Mouse (Mus musculus) embryo, embryonic 11 days (tissue): Measurements from ENCODE around the gene Exosc10.

Experiments
- DNase-seq: peaks from one replicate; pipeline ENCODE4 v3.0.0-alpha.2; 2015

Exosc10 gene

DNA sequence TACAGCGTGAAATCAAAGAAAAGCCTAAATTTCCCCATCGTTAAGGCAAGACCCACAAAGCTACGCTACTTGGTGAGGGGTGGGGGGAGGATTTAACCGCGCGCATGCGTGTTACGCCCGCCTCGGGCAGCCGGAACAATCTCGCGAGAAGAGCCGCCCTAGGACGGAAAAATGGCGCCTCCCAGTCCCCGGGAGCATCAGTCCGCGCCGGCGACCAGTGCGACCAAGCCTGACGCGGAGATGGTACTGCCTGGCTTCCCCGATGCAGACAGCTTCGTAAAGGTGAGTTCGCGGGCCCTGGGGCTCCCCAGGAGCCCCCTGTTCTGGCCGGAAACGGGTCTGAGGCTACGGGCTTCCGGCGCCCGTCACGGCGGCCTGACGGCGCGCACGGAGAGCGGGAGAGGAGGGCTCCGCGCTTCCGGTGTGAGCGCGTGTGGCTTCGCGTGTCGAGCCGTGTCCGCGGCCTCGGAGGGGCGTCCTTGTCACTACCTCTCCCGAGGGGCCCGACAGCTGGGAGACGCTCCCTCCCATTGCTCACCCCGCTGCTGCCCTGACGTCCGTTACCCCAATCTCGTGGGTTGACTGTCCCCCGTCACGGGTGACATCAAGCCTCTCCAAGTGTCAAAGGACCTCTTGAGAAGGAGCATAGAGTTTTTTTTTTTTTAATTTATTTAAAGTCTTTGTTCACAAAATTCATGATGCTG, at the start of gene Exosc10:
Exosc10 (plus strand) TSS at position 133 of the 704 bp plus-strand sequence.
- DNase-seq: peak; percentile 95

DNA sequence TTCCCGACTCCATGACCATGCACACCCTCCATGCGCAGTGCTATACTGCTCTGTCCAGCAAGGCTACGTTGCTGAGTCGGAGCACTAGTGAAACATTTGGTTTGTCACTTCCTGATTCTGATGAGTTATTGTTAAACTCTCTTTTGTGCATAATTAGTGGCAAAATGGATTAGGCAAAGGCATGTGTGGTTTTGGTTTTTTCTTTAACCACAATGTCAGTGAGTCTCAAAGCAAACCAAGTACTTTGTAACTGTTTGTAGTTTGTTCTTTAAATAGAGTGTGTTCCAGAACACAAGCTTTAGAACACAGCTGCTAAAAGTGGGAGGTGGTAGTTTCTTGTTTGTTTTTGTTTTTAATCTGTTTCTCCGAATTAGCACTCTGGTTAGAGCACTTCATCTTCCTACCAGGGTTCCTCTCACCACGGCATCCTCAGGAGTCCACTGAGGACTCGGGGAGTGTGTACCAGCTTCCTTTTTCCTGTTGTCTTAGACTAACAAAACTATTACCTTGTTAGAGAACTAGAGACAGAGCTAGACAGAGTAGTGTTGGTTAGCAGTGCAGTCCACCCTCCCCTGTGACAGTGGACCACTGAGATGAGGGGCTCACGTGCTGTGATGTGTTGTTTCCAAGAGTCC, 48.7 kb upstream of the Exosc10 start:
- no peak for DNase-seq

DNA sequence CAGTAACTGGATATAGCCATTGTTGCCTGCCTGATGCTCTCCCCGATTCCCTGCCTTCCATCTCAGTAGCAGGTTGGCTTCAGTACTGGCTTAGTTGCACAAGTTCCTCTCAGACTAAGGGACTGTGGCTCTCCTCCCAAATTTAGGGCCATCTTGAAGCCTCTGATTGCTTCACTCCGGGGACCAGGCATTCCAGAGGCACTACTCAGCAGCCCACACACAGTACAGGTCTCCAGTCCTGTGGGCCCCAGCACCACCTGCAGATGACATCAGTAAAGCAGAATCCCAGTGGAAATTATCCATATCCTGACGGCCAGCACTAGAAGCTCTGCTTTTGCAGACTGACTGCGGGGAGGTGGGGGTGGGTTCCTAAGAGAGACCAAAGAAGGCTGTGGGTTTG, 47.5 kb upstream of the Exosc10 start:
- DNase-seq: no peak

DNA sequence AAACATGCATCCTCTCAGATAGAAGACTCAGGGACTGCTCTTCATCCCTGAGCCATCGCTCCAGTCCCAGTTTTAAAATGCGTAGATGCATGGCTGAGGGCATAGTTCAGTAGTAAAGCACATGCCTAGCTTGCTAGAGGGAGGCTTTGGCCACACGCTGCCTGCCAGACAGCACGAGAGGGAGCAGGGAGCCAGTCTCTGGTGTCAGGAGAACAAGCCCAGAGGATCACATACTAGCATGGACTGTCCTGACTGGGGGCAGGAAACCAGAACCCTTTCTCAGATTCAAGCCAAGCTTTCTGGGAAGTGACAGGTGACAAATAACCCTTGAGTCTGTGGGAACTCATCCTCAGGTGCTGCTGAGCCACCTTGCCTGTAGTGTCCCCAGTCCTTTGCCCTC, 46.9 kb upstream of the Exosc10 start:
- no peak for DNase-seq

DNA sequence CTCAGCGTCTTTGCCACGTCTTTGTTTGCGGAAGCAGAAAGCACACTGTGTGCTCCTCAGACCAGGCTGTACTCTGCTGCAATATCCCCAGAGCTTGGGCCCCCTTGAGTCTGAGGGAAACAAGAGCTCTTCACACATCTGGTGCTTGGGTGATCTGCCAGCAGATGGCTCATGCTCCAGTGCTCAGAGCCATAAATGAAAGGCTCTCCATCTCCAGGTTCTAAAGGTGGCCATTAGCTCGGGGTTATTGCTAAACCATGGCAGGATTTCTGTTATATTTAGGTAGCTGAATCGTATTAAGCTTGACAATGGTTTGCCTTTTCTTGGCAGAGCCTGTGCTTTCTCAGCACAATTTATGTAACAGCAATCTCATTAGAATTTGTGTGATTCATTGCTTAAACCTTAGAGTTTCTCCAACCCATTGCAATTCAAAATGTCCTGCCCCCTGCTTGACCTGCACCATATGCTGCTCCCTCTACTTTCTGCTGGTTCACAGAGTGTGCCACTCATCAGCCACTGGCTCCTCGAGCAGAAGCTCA, 45.1 kb upstream of the Exosc10 start:
- no peak for DNase-seq

DNA sequence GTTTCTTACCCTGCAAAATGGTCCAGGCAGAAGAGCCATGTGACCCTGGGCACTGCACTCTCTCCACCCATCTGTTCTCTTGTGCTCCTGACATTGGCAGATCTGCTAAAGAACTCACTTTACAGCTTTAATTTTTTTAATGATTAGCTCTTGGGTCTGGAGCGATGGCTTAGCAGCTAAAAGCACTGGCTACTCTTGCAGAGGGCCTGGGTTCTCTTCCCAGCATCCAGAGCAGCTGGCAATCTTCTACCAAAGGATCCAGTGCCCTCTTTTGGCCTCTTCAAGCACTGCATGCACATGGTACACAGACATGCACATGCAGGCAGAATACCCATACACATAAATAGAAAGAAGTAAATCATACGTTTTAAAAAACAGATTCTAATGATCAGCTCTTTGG, 42.9 kb upstream of the Exosc10 start:
- no peak for DNase-seq

DNA sequence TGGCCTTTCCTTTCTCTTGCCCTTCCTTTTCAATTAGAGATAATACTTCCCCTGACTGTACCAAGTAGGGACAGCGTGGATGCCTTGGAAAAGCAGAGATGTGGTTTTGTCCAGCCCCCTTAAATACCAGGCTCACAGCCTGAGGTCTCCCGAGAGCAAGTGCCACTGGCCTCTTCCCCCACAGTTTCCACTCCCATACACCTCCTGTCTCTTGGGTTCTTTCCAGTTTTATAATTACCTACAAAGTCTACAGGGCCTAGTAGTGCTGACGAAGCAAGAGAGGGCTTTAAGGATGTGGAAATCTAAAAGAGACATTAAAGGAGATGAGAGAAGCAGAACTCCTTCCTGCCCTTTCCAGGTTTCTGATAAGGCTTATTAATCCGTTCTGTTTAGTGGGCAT, 40.4 kb upstream of the Exosc10 start:
- no peak for DNase-seq

DNA sequence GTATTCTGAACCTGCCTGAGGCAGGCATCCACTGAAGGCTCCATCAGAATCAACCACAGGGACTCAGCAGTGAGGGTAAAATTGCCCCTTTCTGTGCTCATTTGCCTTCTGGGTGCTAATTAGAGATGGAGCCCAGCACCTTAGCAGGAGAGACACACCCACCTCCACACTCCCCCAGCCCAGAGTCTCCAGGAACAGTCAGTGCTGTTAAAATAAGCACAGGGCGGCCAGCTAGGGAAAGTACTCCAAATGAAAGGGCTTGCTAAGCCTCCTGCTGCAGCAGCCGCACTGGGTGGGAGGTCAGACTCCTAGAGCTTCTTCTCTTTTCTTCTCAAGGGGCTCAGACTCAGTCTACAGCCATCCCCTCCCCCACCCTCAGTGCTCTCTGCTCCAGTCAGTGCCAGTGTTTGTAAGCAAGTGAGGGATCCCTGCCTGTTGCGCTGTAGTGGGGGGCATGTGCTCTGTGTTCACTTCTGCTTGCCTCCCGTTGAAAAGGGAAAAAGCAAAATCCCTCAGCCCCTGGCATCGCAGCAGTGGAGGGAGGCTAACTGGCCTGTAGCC, 39.9 kb upstream of the Exosc10 start:
- peak; percentile 38 for DNase-seq

DNA sequence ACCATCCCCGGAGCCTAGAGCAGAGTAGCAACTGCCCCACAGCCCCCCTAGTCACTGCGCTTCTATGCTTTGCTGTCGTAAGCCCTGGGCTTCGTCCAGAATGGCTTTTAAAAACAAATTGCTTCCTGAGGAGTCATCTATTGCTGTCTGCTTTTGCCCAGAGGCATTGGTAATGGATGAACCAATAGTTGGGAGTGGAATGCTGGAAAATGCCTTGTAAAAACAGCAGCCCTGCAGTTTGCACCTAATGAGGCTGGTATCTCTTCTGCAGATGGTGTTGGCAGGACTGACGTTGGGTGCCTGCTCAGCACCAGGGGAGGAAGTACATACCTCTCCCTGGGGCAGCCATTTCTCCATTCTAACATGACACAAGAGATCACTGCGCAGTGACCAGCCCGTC, 34.7 kb upstream of the Exosc10 start:
- DNase-seq: no peak

DNA sequence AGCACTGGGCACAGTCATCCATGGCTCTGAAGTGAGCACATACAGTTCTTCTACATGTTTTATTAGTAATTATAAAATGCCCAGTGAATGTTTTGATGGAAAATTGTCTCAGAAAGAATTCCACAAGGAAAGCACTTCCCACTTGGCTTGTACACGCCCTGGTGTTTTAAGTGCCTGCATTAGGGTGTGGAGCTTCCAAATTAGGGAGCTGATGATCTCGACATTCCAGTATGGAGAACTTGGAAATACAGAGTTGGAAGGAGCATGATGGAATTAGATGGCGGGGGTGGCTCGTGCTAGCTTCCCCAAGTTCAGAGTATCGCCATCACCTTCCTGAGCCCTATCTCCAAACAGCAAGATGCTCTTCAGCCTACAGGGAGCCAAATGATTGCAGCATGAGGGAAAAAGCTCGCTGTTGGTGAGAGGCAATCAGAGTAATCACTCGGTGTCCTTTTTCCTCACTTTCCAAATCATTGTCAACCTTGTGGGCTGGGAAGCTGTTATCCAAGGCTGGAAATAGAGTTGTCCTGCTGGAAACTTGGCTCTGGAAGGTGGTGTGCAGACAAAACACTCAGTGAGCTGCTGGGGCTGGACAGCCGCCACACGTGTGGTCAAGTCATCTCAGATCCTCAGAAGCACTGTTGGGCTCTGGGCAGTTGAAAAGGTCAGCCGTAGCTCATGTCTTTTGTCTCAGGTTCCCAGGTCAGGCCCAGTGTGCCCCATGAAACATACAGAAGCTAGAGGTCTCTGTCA, 30.9 kb upstream of the Exosc10 start:
- no peak for DNase-seq

DNA sequence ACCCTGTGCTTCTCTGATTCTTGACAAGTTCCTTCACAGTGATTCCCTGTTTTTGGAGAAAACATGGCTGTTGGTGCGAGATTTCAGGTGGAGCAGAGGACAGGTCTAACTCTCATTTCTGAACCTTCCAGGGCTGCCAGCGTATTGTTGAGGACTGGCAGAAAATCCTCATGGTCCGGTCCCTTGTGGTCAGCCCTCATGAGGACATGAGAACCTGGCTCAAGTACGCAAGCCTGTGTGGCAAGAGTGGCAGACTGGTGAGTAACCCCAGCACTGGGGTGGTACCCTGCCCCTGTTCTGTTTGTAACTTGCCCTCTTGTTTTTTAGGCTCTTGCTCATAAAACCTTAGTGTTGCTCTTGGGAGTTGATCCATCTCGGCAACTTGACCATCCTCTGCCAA, 27.9 kb upstream of the Exosc10 start:
- no peak for DNase-seq

DNA sequence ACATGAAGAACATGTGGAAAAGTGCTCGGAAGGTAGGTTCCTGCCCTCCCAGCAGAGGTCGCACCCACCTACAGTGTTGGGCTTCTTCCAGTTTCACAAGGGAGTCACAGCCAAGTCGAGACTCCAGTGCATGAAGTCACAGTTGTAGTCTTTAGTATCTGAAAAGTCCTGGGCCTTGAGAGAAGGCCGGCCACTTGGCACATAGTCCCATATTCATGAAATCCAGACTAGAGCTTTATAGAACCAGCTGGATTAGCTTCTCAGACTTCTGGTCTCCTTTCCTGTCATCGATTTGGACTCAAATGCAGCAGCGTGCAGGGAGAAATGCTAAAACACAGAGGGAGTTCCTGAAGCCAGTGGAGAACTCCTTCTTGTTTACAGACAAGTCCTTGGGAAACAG, 27.5 kb upstream of the Exosc10 start:
- DNase-seq: no peak

DNA sequence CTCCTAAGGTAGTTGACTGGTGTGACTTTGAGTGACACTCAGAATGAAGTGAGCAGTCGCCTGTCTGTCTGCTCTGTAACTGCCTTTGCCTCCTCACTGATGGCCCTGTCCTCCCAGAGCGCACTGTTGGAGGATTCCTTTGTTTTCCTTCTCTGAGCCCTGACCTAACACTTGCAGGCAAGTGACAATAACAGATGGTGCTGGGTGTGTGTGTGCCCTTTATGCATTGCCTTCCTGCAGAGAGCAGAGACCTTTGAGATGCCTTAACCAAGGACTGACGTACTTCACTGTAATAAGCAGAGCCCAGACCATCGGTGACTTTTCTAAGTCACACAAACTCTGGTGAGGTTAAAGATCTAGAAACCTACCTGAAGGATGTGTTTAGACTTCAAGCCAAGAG, 26.9 kb upstream of the Exosc10 start:
- DNase-seq: no peak

DNA sequence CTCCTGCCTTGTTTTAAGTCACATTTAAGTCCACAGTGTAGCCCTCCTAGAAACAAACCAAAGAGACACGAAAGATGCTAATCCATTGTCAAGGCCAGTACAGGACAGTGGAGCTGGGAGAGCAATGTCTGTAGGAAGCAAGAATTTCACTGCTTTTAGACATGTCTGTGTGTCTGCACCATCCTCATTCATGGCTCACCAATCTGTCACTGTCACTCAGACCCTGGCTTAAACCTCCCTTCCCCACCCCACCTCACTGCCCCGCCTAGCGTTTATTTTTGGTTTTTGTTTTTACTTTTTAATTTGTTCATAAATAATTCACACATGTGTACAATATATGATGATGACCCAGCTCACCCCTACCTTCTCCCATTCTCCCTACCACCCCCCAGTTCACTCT, 25.7 kb upstream of the Exosc10 start:
- DNase-seq: no peak

DNA sequence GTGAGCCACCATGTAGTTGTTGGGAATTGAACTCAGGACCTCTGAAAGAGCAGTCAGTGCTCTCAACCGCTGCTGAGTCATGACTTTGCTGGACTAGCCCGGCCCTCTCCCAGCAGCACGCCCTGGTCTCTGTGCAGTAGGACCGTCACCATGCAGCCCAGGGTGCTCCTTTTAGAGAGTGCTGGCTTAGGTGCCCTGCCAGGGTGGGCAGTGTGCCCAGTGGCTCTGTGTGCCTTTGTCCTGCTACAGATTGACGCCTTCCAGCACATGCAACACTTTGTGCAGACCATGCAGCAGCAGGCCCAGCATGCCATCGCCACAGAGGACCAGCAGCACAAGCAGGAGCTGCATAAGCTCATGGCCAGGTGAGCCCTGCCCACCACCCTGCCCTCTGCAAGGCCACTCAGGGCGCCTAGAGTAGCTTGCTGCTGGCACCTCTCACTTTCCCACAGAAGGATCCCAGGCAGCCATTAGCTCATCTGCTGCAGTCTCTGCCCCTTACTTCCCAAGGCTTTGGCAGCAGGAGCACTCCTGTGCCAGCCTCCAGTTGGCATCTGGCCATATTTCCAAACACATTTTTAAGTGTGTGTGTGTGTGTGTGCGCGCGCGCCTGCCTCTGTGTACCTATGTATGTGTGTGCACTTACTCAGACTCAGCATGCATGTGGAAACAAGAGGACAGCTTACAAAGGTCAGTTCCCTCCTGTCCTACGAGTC, 24.5 kb upstream of the Exosc10 start:
- DNase-seq: no peak

DNA sequence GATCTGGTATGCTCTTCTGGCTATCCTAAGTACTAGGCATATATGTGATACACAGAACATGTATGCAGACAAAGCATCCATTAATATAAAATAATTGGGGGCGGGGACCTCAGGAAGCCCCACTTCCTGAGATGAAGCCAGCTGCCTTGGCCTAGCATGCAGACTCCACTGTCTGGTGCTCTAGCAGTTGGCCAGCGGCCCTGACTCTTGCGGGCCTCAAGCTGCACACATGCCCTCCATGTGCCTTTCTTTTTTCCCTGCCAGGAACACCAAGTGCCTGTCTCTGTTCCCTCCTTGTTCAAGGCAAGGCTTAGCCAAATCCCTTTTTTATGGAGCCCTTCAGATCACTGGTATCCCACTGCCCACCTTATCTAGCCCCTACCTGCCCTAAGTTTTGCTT, 22.4 kb upstream of the Exosc10 start:
- no peak for DNase-seq

DNA sequence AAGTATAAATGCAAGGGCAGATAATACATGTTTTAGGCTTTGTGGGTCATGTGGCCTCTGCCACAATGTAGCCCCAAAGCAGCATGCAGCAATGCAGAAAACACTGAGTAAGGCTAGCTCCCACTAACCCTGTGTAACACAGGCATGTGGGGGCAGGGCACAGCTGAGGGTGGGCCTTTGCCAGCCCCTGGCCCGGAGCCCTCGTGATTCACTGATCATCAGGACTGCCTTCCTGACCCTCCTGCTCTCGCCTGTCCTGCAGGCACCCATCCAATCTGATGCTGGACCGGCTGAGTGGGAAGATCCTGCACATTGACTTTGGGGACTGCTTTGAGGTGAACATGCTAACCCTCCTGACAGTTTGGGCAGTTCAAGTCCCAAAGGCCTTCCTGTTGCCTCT, 9.1 kb upstream of the Exosc10 start:
- DNase-seq: no peak

DNA sequence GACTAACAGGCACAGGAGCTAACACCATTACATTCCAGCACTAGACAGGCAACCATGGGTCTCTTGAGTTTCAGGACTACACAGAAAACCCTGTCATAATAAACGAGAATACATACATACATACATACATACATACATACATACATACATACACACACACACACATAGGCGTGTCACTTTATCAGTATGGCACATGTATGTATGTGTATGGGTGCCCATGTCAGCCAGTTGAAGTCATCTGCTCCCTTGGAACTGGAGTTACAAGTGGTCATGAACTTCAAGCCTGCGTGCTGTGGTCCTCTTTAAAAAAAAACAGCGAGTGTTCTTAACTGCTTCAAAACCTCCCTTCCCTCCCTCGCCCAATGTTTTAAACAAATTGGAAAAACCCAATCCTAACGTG, 463 bp upstream of the Exosc10 start:
- no peak for DNase-seq

DNA sequence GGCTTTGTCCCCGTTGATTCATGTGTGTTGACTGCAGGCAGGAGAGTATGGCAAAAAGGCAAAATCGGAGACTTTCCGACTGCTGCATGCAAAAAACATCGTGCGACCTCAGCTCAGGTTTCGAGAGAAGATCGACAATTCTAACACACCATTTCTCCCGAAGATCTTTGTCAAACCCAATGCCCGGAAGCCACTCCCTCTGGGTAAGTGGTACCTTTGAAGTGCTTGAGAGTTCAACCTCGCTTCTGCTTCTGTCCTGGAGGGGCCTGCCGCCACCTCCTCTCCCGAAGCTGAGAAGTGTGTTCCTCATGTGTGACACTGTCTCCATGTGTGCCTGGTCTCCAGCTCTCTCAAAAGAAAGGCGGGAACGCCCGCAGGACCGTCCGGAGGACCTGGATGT, 4.4 kb downstream of the Exosc10 start:
- DNase-seq: no peak

DNA sequence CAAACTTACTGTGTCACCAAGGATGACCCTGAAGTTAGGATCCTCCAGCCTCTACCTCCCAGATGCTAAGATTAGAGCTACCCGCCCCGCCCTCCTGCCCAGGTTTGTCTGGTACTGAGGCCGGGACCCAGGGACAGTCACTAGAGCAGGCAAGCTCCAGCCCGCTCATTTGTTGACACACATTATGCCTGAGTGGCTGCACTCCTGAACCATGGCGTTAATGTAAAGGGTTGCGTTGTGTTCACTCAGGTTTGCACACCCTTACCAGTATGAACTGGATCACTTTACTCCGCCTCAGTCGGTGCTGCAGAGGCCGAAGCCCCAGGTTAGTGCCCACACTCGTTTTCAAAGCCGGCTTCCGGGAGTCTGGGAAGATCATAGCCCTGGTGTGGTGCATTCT, 5.4 kb downstream of the Exosc10 start:
- no peak for DNase-seq

DNA sequence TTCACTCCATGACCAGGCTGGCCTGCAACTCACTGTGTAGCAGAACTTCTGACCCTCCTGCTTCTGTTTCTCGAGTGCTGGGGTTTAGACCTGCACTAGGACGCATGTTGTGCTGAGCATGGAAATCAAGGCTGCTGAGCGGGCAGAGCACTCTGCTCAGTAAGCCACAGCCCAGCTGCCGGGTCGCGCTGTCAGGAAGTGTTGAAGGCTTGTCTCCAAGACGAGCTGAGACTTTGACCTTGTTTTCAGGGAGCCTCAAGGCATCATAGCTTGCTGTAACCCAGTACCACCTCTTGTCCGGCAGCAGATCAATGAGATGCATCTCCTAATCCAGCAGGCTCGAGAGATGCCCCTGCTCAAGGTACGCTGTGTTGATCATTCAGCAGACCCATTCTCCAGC, 11.9 kb downstream of the Exosc10 start:
- DNase-seq: no peak

DNA sequence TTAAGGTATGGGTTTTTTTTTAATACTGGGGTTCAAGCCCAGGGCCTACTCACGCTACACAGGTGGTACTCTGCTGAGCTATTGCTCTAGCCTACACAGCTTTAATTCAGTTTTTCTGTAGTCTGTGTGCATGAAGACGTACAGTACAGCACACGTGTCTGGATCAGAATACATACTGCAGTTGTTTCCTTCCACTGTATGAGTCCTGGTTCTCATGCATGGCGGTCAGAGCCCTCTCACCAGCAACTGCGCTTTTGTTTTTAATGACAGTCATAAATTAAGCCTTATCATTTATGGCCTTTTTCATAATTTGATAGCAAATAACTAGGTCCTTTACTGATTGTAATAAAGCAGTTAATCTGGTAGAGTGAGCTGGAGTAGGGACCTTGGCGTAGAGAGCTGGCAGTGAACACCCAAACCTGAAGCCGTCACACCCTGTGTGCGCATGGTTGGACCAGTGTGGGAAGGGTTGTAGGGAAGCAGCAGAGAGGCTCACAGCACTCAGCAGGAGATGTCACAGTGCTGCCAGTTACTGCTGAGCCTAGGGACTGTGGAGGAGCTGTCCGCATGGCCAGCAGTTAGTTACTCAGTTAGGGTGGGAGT, 12.6 kb downstream of the Exosc10 start:
- no peak for DNase-seq

DNA sequence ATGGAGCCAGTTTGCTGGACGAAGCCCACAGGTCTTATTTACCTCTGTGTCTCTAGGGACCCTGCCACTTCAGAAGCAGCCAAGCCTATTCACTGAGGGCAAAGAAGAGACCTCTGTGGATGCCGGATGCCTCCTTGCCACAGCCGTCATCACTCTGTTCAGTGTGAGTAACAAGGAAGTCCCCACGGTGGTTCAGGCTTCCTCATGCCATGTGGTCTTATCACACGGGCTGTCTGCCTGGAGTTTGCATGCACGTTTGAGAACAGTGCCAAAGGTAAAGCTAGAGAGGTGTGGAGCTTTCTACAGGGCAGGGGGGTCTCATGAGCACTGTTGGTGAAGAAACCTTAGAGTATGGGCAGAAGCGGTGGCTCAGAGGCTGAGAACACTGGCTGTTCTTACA, 15.0 kb downstream of the Exosc10 start:
- no peak for DNase-seq
